Mouse (Mus musculus) heart, adult 8-10 months (tissue): ENCODE measurements around the gene Axl. TPM values are rescaled to one million over a fixed set of nuclear protein-coding genes. Genes with fewer than 3 reads are reported as not detected.
"Not testable (repeated sequence)": the region's sequence is repeated elsewhere in the genome, so short reads cannot be mapped to it uniquely, and the experiment has no call there.

ENCODE experiments used
- DNase-seq: peaks from one replicate; pipeline ENCODE4 v3.0.0; 2022; ENCODE audit warnings: low spot score
- total RNA-seq, 4 experiments: library from RNA; stranded (reverse); gene quantifications; 2 replicates each; pipeline ENCODE4 v1.2.4; 2022

Axl gene
- total RNA-seq, 4 experiments from 2014 or later: 50.2 to 70.9 (median 65.9) TPM

GRCm38 (mm10) chr7:25754738-25755467, 33.6 kb downstream of the Axl start, which contains the start of gene Hnrnpul1:
Gene Hnrnpul1 (minus strand): TSS chr7:25754757.
- peak; percentile 100 for DNase-seq

GRCm38 (mm10) chr7:25754439-25754737, 34.1 kb downstream of the Axl start:
- no peak for DNase-seq

DNA sequence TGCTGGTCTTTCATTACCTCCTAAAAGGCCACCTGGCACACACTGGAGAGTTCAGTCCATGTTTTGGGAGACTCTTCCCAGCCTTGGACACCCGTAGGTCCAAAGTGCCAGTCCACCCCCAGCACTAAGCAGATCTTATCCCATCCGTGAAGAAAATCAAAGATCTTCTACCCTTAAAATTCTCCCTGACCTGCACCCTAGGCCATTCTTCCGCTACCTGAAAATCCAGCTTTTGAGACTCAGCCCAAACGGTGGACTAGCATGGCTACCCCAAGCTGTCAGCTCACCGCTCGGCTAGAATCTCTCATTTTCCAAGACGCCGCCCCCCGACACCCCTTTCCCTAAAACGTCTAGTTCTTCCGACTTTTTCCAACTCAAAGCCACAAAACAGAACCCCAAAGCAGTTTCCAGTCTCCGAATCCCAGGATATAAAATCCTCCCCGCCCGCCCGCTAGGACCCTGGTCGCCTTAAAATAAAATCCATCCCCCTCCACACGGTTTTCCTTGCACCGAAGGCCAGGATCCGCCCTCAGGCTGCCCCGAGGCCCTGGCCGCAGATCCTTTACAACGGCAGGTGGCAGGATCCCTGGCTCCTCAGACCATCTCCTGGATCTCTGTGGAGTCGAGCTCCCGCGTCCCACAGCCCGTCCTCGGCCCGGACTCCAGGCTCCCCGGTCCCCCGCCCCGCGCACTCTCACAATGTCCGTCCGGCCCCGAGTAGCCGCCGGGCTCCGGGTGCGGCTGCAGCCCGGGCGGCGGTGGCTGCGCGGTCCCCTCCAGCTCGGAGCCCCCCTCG, 34.7 kb downstream of the Axl start:
- no peak for DNase-seq

GRCm38 (mm10) chr7:25753076-25753475, 35.4 kb downstream of the Axl start:
- DNase-seq: no peak

DNA sequence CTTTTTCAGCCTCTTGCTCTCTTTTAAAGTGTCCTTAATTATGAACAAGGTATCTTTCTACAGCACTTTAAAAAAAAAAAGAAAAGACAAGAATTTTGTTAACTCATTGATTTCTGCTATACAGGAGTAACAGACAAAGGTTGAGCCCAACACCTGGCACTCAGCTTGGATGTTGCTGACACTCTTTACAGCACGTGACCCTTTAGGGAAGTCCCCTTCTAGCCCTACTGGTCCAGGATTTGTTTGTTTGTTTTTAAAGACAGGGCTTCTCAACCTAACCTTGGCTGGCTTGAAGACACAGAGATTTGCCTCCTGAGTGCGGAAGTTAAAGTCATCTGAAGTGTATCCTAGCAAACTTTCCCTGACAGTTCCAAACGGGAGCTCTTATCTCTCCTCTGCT, 41.7 kb downstream of the Axl start:
- no peak for DNase-seq

DNA sequence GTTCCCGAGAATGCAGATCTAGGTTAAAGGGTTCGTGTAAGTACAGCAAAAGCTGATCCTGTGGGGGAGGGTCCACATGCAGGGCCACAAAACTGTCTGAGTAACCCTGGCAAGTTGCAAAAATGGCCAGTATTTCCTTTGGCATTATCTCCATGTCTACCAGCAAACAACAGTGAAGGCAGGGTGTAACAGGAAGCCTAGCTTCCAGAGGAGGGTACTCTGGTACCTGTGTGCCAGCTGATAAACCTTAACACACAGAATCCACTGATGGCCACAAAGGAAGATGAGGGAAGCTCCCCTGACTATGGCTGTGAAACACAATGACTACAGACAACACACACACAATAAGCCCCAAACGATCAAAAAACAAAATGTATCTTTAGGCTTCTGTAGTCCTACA, 50.2 kb downstream of the Axl start:
- DNase-seq: no peak

DNA sequence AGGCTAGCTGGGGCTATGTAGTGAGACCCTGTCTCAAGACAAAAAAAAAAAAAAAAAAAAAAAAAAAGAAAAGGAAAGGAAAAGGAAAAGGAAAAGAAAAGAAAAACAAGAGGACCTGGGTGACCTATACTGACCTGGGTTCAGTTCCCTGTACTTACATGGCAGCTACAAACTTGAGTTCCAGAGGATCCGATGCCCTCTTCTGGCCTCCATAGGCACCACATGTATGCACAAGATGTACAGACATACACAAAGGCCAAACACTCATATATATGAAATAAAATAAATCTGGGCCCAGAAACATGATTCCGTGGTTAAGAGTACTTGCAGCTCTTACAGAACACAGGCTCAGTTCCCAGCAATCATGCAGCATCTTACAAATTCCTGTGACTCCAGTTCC, 51.6 kb downstream of the Axl start:
- DNase-seq: no peak

GRCm38 (mm10) chr7:25734991-25735390, 53.5 kb downstream of the Axl start:
- no peak for DNase-seq

DNA sequence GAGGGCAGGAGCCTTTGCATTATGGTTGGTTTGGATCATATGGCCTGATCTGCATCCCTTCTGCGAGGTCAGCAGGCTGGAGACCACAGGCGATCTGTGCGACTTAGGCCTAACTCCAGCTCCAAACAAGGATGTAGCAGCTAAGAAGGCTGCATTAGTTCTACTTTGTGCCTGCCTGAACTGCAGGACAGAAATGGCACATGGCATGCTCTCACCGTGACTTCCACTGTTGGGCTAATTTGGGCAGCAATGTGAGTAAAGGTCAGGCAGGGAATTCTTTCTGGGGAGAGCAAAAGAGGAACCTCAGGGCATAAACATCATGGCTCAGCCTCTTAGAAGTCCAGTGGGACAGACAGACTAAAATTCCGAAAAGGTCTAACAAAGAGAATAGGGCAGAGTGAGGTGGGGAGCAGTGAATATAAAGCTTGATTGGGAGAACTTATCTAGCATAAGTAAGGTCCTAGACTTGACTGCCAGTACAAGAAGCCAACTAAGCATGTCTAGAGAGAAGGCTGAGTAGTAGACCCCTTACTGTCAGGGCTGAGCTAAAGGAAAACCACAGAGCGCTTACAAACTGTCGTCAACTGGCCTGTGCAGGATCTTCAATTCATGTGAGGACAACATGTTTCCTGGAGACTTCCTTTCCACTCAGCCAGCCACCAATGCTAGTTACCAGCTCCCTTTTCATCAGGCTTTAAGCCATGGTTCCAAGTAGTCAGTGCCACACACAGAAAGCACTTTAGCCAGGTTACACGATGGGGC, 57.0 kb downstream of the Axl start:
- peak; percentile 33 for DNase-seq

- DNase-seq: peak; percentile 77
These were observed 58.6 kb downstream of the Axl start for GRCm38 (mm10) chr7:25729862-25730261.

- no peak for DNase-seq
These were observed 59.1 kb downstream of the Axl start for GRCm38 (mm10) chr7:25729396-25729795.

- no peak for DNase-seq
These were observed 60.7 kb downstream of the Axl start for GRCm38 (mm10) chr7:25727800-25728199.

- no peak for DNase-seq
These were observed 62.6 kb downstream of the Axl start for GRCm38 (mm10) chr7:25725886-25726285.

GRCm38 (mm10) chr7:25721776-25722175, 66.7 kb downstream of the Axl start:
- not testable (repeated sequence) for DNase-seq

DNA sequence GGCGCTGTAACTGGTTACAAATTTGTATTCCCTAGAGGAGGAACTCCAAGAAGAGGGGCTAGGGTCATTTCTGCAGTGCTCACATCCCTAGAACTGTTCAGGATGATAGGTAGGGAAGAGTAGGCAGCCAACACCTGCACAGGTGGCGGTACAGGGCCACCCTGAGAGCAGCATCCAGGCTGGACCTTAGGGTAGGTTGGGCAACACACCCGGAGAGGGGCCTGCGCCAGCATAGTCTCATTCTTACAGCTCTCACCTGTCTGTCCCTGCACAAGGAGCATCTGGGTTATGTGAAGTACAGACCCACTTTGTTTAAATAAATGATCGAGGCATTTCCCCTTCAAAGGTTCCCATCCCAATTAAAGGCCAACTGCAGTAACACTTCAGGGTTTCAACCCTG, 67.7 kb downstream of the Axl start:
- no peak for DNase-seq

GRCm38 (mm10) chr7:25719761-25720610, 68.5 kb downstream of the Axl start:
- DNase-seq: peak; percentile 83

- DNase-seq: peak; percentile 96
These were observed 69.6 kb downstream of the Axl start, which contains the start of gene Ccdc97 for GRCm38 (mm10) chr7:25718788-25719417. Gene Ccdc97 (minus strand): TSS chr7:25719088.

GRCm38 (mm10) chr7:25717478-25717877, 71.0 kb downstream of the Axl start:
- DNase-seq: no peak

DNA sequence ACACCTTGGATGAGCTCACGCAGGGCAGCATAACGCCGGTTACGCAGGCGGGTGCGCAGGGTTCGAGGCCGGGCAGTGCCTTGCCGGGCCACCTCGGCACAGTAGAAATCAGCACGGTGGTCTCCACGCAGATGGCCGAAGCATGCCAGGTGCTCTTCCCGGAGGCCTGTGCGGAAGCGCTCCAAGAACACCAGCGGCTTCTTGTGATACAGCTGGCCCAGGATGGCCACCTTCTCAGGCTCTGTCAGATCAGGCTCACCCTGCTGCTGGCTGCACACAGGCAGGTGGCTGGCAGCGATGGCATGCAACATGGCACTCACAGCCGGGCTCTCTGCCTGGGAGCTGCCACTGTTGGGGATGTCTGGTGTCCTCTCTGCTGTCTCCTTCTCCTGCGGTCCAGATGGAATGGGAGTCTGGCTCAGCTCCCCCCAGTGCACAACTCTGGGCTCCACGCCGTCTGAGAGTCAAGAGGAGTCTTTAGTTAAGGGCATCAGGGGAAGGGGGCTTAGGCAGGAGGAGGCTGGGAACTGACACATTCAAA, 72.7 kb downstream of the Axl start:
- no peak for DNase-seq

GRCm38 (mm10) chr7:25714581-25714980, 73.9 kb downstream of the Axl start:
- no peak for DNase-seq

DNA sequence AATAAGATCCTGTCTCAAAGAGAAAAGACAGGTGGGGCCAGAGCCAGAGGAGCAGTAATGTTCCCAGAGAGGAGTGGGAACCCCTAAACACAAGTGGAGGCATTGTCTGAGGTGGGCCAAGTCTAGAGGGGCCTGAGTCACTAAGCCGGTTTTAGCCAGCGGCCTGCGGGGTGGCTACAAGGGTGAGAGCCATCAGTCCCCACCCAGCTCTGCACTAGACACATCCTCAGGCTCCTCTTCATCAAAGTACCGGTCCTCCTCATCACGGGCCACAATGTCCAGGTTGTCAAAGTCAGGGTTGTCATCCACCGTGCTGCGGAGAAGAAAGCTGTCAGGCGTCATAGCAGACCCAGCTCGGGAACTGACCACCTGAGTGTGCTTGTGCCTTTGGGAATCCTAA, 75.7 kb downstream of the Axl start:
- DNase-seq: no peak
